Mouse (Mus musculus) CH12.LX (cell line): ENCODE results near the gene Stap2.

Source experiments
- BHLHE40 ChIP-seq: IDR thresholded peaks from 2 replicates; pipeline ENCODE4 v1.6.1; 2011; ENCODE audit warnings: mild to moderate bottlenecking, low read depth, low read length, improper control_type of control experiment
- CHD1 ChIP-seq: IDR thresholded peaks from 2 replicates; pipeline ENCODE4 v1.6.1; 2012; ENCODE audit warnings: low read depth, low read length, improper control_type of control experiment, inconsistent platforms
- CTCF ChIP-seq, 2 experiments: IDR thresholded peaks in 1 of 2; conservative IDR thresholded peaks in 1 of 2; 2 replicates each; pipeline ENCODE4 v1.5.1; 2011 to 2012; ENCODE audit warnings: low read depth in 2 of 2, low read length in 2 of 2, improper control_type of control experiment in 1 of 2, inconsistent platforms in 1 of 2, mild to moderate bottlenecking in 1 of 2, moderate library complexity in 1 of 2
- ETS1 ChIP-seq: conservative IDR thresholded peaks from 2 replicates; pipeline ENCODE4 v1.6.1; 2012; ENCODE audit warnings: low read depth, mild to moderate bottlenecking, inconsistent platforms, low read length, improper control_type of control experiment, moderate library complexity
- GABPA ChIP-seq: IDR thresholded peaks from 2 replicates; pipeline ENCODE4 v1.6.1; 2012; ENCODE audit warnings: low read depth, low read length, improper control_type of control experiment, inconsistent platforms; ENCODE audit not compliant: insufficient replicate concordance
- MAFK ChIP-seq: IDR thresholded peaks from 2 replicates; pipeline ENCODE4 v1.6.1; 2011; ENCODE audit warnings: low read length, improper control_type of control experiment; ENCODE audit not compliant: insufficient replicate concordance
- MEF2A ChIP-seq: IDR thresholded peaks from 2 replicates; pipeline ENCODE4 v1.6.1; 2014; ENCODE audit warnings: low read depth, mild to moderate bottlenecking, inconsistent platforms, low read length, improper control_type of control experiment, borderline replicate concordance
- NELFE ChIP-seq: IDR thresholded peaks from 2 replicates; pipeline ENCODE4 v1.6.1; 2011; ENCODE audit warnings: low read depth, low read length, improper control_type of control experiment
- NRF1 ChIP-seq: IDR thresholded peaks from 2 replicates; pipeline ENCODE4 v1.6.1; 2014; ENCODE audit warnings: low read depth, mild to moderate bottlenecking, inconsistent platforms, low read length, improper control_type of control experiment, moderate library complexity
- POLR2A ChIP-seq: IDR thresholded peaks from 2 replicates; pipeline ENCODE4 v1.6.1; 2011; ENCODE audit warnings: low read depth, mild to moderate bottlenecking, improper control_type of control experiment, low read length
- TBP ChIP-seq: conservative IDR thresholded peaks from 2 replicates; pipeline ENCODE4 v1.6.1; 2011; ENCODE audit warnings: low read depth, low read length, improper control_type of control experiment
- USF1 ChIP-seq: IDR thresholded peaks from 2 replicates; pipeline ENCODE4 v1.6.1; 2014; ENCODE audit warnings: low read depth, mild to moderate bottlenecking, inconsistent platforms, low read length, improper control_type of control experiment
- USF2 ChIP-seq: conservative IDR thresholded peaks from 2 replicates; pipeline ENCODE4 v1.6.1; 2011; ENCODE audit warnings: low read depth, low read length, improper control_type of control experiment
- ZKSCAN1 ChIP-seq: IDR thresholded peaks from 2 replicates; pipeline ENCODE4 v1.6.1; 2012; ENCODE audit warnings: low read depth, inconsistent platforms, low read length, improper control_type of control experiment, borderline replicate concordance

- TF ChIP-seq POLR2A (no peak), CTCF (conservative IDR thresholded peaks at IDR 0.05 in 1 of 2, IDR thresholded peaks at IDR 0.05 in 1 of 2; ENCODE audit: low read depth in 2 of 2, low read length in 2 of 2) (no peak), NELFE (no peak), ZKSCAN1 (no peak), MEF2A (no peak), USF1 (no peak), MAFK (no peak), GABPA (no peak), ETS1 (no peak), BHLHE40 (no peak), NRF1 (no peak), USF2 (no peak), TBP (no peak), CHD1 (no peak)
These were observed 12.5 kb upstream of the Stap2 start for GRCm38 (mm10) chr17:56017848-56018247.
